Mouse (Mus musculus): Measurements from ENCODE around the gene Tbx21.

- TF ChIP-seq MAFK (IDR thresholded peaks at IDR 0.05; ENCODE audit: insufficient read depth, low read depth, low read length) = no peak
- no peak for TF ChIP-seq CHD2 (IDR thresholded peaks at IDR 0.05; ENCODE audit: low read depth, low read length)
- no peak for TF ChIP-seq ZNF384 (IDR thresholded peaks at IDR 0.05; ENCODE audit: low read depth, low read length)
Observed at GRCm38 (mm10) chr11:97072533-97072932, 42.6 kb downstream of the Tbx21 start.
